ENCODE assay signal across 8 mouse cellular contexts in genomic region chr10:80654866-80655265, GRCm38 (mm10). TPM values are rescaled to one million over a fixed set of nuclear protein-coding genes. Genes with fewer than 3 reads are reported as not detected.
A peak's percentile ranks its signal among the peaks of the same experiment; 100 is the strongest.
DNase-seq lines count a peak whose midpoint lies in the region; ATAC-seq and TF ChIP-seq lines count a peak whose summit lies in the region.

No protein-coding gene starts in this region.

- H3K4me3 ChIP-seq in liver, embryonic 12.5 days = no peak overlapping the region; the same call in 1 of the 2 replicates
- no peak overlapping the region for H3K4me3 ChIP-seq in liver, postnatal 0 days (ENCODE audit: low read depth, low read length)
- H3K4me3 ChIP-seq in intestine, embryonic 16.5 days (ENCODE audit: low read length) = no peak overlapping the region; the same call in 1 of the 2 replicates
- H3K4me3 ChIP-seq in neural tube, embryonic 14.5 days (ENCODE audit: low read depth, low read length) = 0 out of 2 replicates have a peak overlapping the region, but pooled peaks have one; percentile 83
- no peak overlapping the region for H3K4me3 ChIP-seq in thymus, adult 2 months (ENCODE audit: control insufficient read depth, insufficient read depth, low read length)

- no peak for TF ChIP-seq CTCF in liver, postnatal 0 days (IDR thresholded peaks at IDR 0.05; ENCODE audit: low read depth)
- no peak for TF ChIP-seq CTCF in thymus, adult 2 months (IDR thresholded peaks at IDR 0.05; ENCODE audit: borderline replicate concordance, control insufficient read depth, extremely low read depth, insufficient read depth, low read length, poor library complexity)

- H3K27ac ChIP-seq in liver, embryonic 12.5 days = no peak overlapping the region
- no peak overlapping the region for H3K27ac ChIP-seq in liver, postnatal 0 days (ENCODE audit: low read depth)
- 0 out of 2 replicates have a peak overlapping the region, but pooled peaks have one; percentile 23 for H3K27ac ChIP-seq in intestine, embryonic 16.5 days (ENCODE audit: low read length)
- no peak overlapping the region for H3K27ac ChIP-seq in neural tube, embryonic 14.5 days (ENCODE audit: low read depth, low read length)
- H3K27ac ChIP-seq in thymus, adult 2 months (ENCODE audit: control insufficient read depth, insufficient read depth, low read length) = no peak overlapping the region

- peak overlapping the region; percentile 98 for H3K4me2 ChIP-seq in liver, embryonic 12.5 days
- no peak overlapping the region for H3K4me2 ChIP-seq in liver, postnatal 0 days (ENCODE audit: low read depth, low read length)
- peak overlapping the region; percentile 91 for H3K4me2 ChIP-seq in intestine, embryonic 16.5 days (ENCODE audit: low read depth, low read length)
- H3K4me2 ChIP-seq in neural tube, embryonic 14.5 days (ENCODE audit: low read depth, low read length) = peak overlapping the region; percentile 91

- H3K9me3 ChIP-seq in liver, embryonic 12.5 days (replicated peaks) = no peaks in the 10 kb centered on the region
- no peaks in the 10 kb centered on the region for H3K9me3 ChIP-seq in liver, postnatal 0 days (ENCODE audit: low read length)
- H3K9me3 ChIP-seq in intestine, embryonic 16.5 days (ENCODE audit: control insufficient read depth, low read length) = no peaks in the 10 kb centered on the region
- no peaks in the 10 kb centered on the region for H3K9me3 ChIP-seq in neural tube, embryonic 14.5 days (ENCODE audit: control insufficient read depth, low read length)

- H3K27me3 ChIP-seq in liver, embryonic 12.5 days (replicated peaks) = no peaks in the 10 kb centered on the region
- no peaks in the 10 kb centered on the region for H3K27me3 ChIP-seq in liver, postnatal 0 days (ENCODE audit: insufficient read depth, low read length)
- H3K27me3 ChIP-seq in intestine, embryonic 16.5 days (replicated peaks; ENCODE audit: control insufficient read depth, insufficient read depth, low read length) = no peaks in the 10 kb centered on the region
- no peaks in the 10 kb centered on the region for H3K27me3 ChIP-seq in neural tube, embryonic 14.5 days (ENCODE audit: control insufficient read depth, insufficient read depth, low read length)
- no peaks in the 10 kb centered on the region for H3K27me3 ChIP-seq in thymus, adult 2 months (ENCODE audit: control insufficient read depth, insufficient read depth, low read length)

- 86% methylated on average over 6 of the region's 6 CpGs for WGBS in liver, embryonic 12.5 days (ENCODE audit: insufficient replicate concordance)
- WGBS in liver, postnatal 0 days (ENCODE audit: insufficient replicate concordance) = 89% methylated on average over 6 of the region's 6 CpGs
- 79% methylated on average over 6 of the region's 6 CpGs for WGBS in intestine, embryonic 16.5 days
- 84% methylated on average over 6 of the region's 6 CpGs for WGBS in neural tube, embryonic 14.5 days
- WGBS in thymus, adult 2 months = 84% methylated on average over 6 of the region's 6 CpGs

- DNase-seq in cerebellum, adult 11-12 months = peak; percentile 74
- no peak for DNase-seq in cerebellum, adult 8-10 months
- no peak for DNase-seq in liver, postnatal 0 days
- DNase-seq in urinary bladder, adult 2 months (ENCODE audit: low spot score) = no peak
- no peak for DNase-seq in thymus, adult 2 months

- ATAC-seq in liver, embryonic 12.5 days = no peak
- no peak for ATAC-seq in liver, postnatal 0 days
- no peak for ATAC-seq in intestine, embryonic 16.5 days
- ATAC-seq in neural tube, embryonic 14.5 days (ENCODE audit: low read depth) = no peak

- TF ChIP-seq POLR2A in thymus, adult 2 months (IDR thresholded peaks at IDR 0.05; ENCODE audit: control insufficient read depth, extremely low read depth, insufficient read depth, low read length, poor library complexity) = no peak

- no peak for TF ChIP-seq EP300 in liver, postnatal 0 days (IDR thresholded peaks at IDR 0.05; ENCODE audit: low read depth)

- no peaks in the 10 kb centered on the region for H3K36me3 ChIP-seq in liver, embryonic 12.5 days
- H3K36me3 ChIP-seq in liver, postnatal 0 days (replicated peaks; ENCODE audit: insufficient read depth, low read length) = no peaks in the 10 kb centered on the region
- H3K36me3 ChIP-seq in intestine, embryonic 16.5 days (ENCODE audit: control insufficient read depth, insufficient read depth, low read length) = no peaks in the 10 kb centered on the region
- H3K36me3 ChIP-seq in neural tube, embryonic 14.5 days (ENCODE audit: control insufficient read depth, insufficient read depth, low read length) = peaks cover 4% of the 10 kb centered on the region; the same call in 1 of the 2 replicates
- H3K36me3 ChIP-seq in thymus, adult 2 months (ENCODE audit: control insufficient read depth, insufficient read depth, low read length) = no peaks in the 10 kb centered on the region

- H3K4me1 ChIP-seq in liver, embryonic 12.5 days = peaks cover 64% of the 10 kb centered on the region
- peaks cover 31% of the 10 kb centered on the region for H3K4me1 ChIP-seq in liver, postnatal 0 days (ENCODE audit: insufficient read depth)
- H3K4me1 ChIP-seq in intestine, embryonic 16.5 days (ENCODE audit: control insufficient read depth, insufficient read depth, low read length) = peaks cover 32% of the 10 kb centered on the region
- peaks cover 18% of the 10 kb centered on the region for H3K4me1 ChIP-seq in neural tube, embryonic 14.5 days (ENCODE audit: control insufficient read depth, insufficient read depth, low read length)
- peaks cover 43% of the 10 kb centered on the region for H3K4me1 ChIP-seq in thymus, adult 2 months (replicated peaks; ENCODE audit: control insufficient read depth, insufficient read depth, low read length)

- peak overlapping the region; percentile 96; the same call in 1 of the 2 replicates for H3K9ac ChIP-seq in liver, embryonic 12.5 days
- H3K9ac ChIP-seq in liver, postnatal 0 days (replicated peaks) = no peak overlapping the region
- H3K9ac ChIP-seq in intestine, embryonic 16.5 days (ENCODE audit: low read depth, low read length) = peak overlapping the region; percentile 95
- peak overlapping the region; percentile 97 for H3K9ac ChIP-seq in neural tube, embryonic 14.5 days (replicated peaks; ENCODE audit: low read depth, low read length)

RNA-seq across cellular contexts. Expression of gene Btbd2, which starts 2.0 kb away (rescaled TPM):
- 26.0 and 27.3 TPM in 2 replicates for polyA plus RNA-seq in liver, embryonic 12.5 days (2016; fragmentation: Nextera tagmentation; extraction: Ambion mirVana)
- polyA plus RNA-seq in liver, postnatal 0 days (2015; fragmentation: Nextera tagmentation; extraction: Ambion mirVana) = 10.7 and 11.5 TPM in 2 replicates
- polyA plus RNA-seq in intestine, embryonic 16.5 days (2015; fragmentation: Nextera tagmentation; extraction: Ambion mirVana) = 9.2 and 10.6 TPM in 2 replicates
- 75.0 and 79.7 TPM in 2 replicates for polyA plus RNA-seq in neural tube, embryonic 14.5 days (2014; fragmentation: Nextera tagmentation; extraction: Ambion mirVana)
- polyA plus RNA-seq in urinary bladder, adult 2 months (2012; rRNA removed) = 36.5 and 48.5 TPM in 2 replicates
- polyA plus RNA-seq in thymus, adult 2 months (2012; rRNA removed) = 94.7 and 103 TPM in 2 replicates

RNA-seq across cellular contexts. Expression of gene Mknk2, which starts 23.0 kb away (rescaled TPM):
- polyA plus RNA-seq in liver, embryonic 12.5 days (2016; fragmentation: Nextera tagmentation; extraction: Ambion mirVana) = 124 and 125 TPM in 2 replicates
- 45.8 and 46.1 TPM in 2 replicates for polyA plus RNA-seq in liver, postnatal 0 days (2015; fragmentation: Nextera tagmentation; extraction: Ambion mirVana)
- polyA plus RNA-seq in intestine, embryonic 16.5 days (2015; fragmentation: Nextera tagmentation; extraction: Ambion mirVana) = 18.3 and 49.9 TPM in 2 replicates
- 43.1 and 57.3 TPM in 2 replicates for polyA plus RNA-seq in neural tube, embryonic 14.5 days (2014; fragmentation: Nextera tagmentation; extraction: Ambion mirVana)
- 129 and 137 TPM in 2 replicates for polyA plus RNA-seq in urinary bladder, adult 2 months (2012; rRNA removed)
- polyA plus RNA-seq in thymus, adult 2 months (2012; rRNA removed) = 606 and 621 TPM in 2 replicates

RNA-seq across cellular contexts. Expression of gene Csnk1g2, which starts 32.2 kb away (rescaled TPM):
- polyA plus RNA-seq in liver, embryonic 12.5 days (2016; fragmentation: Nextera tagmentation; extraction: Ambion mirVana) = 106 TPM in 2 replicates
- polyA plus RNA-seq in liver, postnatal 0 days (2015; fragmentation: Nextera tagmentation; extraction: Ambion mirVana) = 41.4 and 45.8 TPM in 2 replicates
- polyA plus RNA-seq in intestine, embryonic 16.5 days (2015; fragmentation: Nextera tagmentation; extraction: Ambion mirVana) = 15.1 and 22.2 TPM in 2 replicates
- polyA plus RNA-seq in neural tube, embryonic 14.5 days (2014; fragmentation: Nextera tagmentation; extraction: Ambion mirVana) = 50.3 and 76.8 TPM in 2 replicates
- 153 and 158 TPM in 2 replicates for polyA plus RNA-seq in urinary bladder, adult 2 months (2012; rRNA removed)
- 492 and 499 TPM in 2 replicates for polyA plus RNA-seq in thymus, adult 2 months (2012; rRNA removed)

RNA-seq across cellular contexts. Expression of gene Mob3a, which starts 46.9 kb away (rescaled TPM):
- polyA plus RNA-seq in liver, embryonic 12.5 days (2016; fragmentation: Nextera tagmentation; extraction: Ambion mirVana) = 43.9 and 45.3 TPM in 2 replicates
- polyA plus RNA-seq in liver, postnatal 0 days (2015; fragmentation: Nextera tagmentation; extraction: Ambion mirVana) = 14.7 and 17.3 TPM in 2 replicates
- 39.8 and 41.8 TPM in 2 replicates for polyA plus RNA-seq in intestine, embryonic 16.5 days (2015; fragmentation: Nextera tagmentation; extraction: Ambion mirVana)
- polyA plus RNA-seq in neural tube, embryonic 14.5 days (2014; fragmentation: Nextera tagmentation; extraction: Ambion mirVana) = 42.0 and 48.6 TPM in 2 replicates
- 24.5 and 29.1 TPM in 2 replicates for polyA plus RNA-seq in urinary bladder, adult 2 months (2012; rRNA removed)
- 252 and 261 TPM in 2 replicates for polyA plus RNA-seq in thymus, adult 2 months (2012; rRNA removed)

RNA-seq across cellular contexts. Expression of gene Izumo4, which starts 47.1 kb away (rescaled TPM):
- 10.1 and 10.6 TPM in 2 replicates for polyA plus RNA-seq in liver, embryonic 12.5 days (2016; fragmentation: Nextera tagmentation; extraction: Ambion mirVana)
- polyA plus RNA-seq in liver, postnatal 0 days (2015; fragmentation: Nextera tagmentation; extraction: Ambion mirVana) = 7.9 and 10.4 TPM in 2 replicates
- 18.5 and 25.0 TPM in 2 replicates for polyA plus RNA-seq in intestine, embryonic 16.5 days (2015; fragmentation: Nextera tagmentation; extraction: Ambion mirVana)
- 24.9 and 29.5 TPM in 2 replicates for polyA plus RNA-seq in neural tube, embryonic 14.5 days (2014; fragmentation: Nextera tagmentation; extraction: Ambion mirVana)
- 68.7 and 88.2 TPM in 2 replicates for polyA plus RNA-seq in urinary bladder, adult 2 months (2012; rRNA removed)
- polyA plus RNA-seq in thymus, adult 2 months (2012; rRNA removed) = 56.4 and 66.9 TPM in 2 replicates
